Mouse (Mus musculus): ENCODE measurements around the gene Tm7sf2.
A peak's percentile ranks its signal among the peaks of the same experiment; 100 is the strongest.

Gene Tm7sf2

DNA sequence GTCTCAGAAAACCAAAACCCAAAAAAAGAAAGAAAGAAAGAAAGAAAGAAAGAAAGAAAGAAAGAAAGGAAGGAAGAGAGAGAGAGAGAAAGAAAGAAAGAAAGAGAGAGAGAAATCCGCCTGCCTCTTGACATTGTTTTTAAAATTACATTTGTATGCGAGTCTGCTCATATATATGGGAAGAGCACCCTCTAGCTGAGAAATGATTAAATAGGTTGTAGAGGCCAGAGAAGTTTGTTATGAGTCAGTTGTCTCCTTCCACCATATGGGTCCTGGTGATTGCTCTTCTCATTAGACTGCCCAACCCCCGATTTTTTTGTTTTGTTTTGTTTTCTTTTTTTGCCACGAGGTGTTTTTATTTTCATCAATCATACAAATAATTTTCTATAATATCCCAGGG lies 24.1 kb downstream of the Tm7sf2 start:
- peak; percentile 63 for DNase-seq (ENCODE audit: low read depth)

DNA sequence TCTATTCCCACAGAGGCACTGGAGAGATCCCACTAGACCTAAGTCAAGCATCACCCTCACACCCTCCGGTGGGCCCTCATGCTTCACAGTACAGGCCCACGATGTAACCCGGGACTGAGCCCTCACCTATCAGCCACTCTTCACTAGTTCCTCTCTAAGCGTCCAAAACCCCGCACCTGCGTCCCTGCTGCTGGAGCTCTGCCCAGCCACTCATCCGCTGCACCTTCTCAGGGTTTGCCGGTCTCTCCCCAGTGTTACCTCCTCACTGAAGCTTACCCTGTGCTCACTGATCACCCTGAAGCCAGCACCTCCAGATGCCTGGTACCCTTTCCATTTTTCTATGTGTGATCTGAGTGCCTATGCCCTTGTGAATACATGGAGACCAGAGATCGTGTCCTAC lies 25.9 kb downstream of the Tm7sf2 start:
- DNase-seq (ENCODE audit: low read depth) = no peak

DNA sequence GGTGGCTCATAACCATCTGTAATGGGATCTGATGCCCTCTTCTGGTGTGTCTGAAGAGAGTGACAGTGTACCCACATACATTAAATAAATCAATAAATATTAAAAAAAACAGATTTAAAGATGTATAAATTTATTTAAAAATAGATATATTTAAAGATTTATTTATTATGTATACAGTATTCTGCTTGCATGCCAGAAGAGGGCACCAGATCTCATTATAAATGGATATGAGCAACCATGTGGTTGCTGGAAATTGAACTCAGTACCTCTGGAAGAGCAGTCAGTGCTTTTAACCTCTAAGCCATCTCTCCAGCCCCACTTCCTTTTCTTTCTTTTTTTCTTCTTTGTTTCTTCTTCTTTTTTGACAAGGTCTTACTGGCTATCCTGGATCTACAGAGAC lies 28.2 kb downstream of the Tm7sf2 start:
- DNase-seq (ENCODE audit: low read depth) = no peak

DNA sequence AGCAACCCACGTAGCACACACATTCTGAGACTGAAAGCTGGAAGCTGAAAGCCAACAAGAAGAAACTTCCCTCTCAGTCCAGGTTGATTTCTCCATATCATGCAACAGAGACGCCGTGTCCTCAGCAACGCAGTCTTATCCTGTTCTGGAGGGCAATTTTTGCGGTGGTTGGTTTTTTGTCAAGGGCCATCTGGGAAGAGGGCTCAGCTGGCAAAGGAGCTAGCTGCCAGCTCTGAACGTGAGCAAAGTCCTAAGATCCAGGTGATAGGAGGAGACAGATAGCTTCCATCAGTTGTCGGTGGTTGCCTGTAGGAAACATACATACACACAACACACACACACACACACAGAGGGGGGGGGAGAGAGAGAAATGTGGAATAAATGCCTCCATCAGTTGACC lies 29.8 kb downstream of the Tm7sf2 start:
- DNase-seq (ENCODE audit: low read depth) = no peak

DNA sequence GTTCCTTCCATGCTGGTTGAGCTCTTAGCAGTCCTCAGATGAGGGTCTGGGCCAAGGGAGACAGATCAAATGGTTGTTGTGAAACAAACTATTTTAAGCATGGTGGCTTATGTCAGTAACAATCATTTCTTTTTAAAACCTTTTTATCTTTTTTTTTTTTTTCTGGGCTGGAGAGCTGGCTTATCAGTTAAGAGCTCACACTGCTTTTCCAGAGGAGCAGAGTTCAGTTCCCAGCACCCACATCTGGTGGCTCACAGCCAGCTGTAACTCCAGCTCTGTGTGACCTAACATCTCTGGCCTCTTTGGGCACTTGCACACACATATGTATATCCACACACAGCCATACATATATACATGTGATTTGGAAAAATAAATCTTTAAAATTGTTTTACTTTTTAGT lies 30.5 kb downstream of the Tm7sf2 start:
- no peak for DNase-seq (ENCODE audit: low read depth)

DNA sequence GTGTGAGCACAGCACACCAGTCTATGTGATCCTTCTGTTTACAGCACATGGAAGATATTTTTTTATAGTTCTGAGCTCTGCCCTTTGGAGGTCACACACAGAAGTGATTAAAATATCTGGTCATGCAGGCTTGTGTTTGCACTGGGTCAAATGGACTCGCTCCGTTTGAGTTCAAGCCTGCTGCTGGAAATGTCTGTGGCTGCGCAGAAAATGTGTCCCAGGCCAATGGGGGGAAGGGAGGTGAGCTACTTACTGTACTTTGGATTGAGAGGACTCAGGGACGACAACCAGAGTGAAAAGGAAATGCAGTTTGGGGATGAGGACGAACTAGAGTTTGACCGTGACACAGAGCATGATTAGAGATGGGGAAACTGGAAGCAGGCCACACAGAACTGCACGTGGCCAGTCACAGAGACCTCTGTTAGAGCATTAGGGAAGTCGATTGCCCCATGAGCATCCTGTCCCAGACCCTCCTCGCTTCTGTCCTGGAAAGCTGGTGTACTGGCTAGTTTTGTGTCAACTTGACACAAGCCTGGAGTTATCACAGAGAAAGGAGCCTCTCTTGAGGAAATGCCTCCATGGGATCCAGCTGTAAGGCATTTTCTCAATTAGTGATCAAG lies 32.1 kb downstream of the Tm7sf2 start:
- DNase-seq (ENCODE audit: low read depth) = no peak

DNA sequence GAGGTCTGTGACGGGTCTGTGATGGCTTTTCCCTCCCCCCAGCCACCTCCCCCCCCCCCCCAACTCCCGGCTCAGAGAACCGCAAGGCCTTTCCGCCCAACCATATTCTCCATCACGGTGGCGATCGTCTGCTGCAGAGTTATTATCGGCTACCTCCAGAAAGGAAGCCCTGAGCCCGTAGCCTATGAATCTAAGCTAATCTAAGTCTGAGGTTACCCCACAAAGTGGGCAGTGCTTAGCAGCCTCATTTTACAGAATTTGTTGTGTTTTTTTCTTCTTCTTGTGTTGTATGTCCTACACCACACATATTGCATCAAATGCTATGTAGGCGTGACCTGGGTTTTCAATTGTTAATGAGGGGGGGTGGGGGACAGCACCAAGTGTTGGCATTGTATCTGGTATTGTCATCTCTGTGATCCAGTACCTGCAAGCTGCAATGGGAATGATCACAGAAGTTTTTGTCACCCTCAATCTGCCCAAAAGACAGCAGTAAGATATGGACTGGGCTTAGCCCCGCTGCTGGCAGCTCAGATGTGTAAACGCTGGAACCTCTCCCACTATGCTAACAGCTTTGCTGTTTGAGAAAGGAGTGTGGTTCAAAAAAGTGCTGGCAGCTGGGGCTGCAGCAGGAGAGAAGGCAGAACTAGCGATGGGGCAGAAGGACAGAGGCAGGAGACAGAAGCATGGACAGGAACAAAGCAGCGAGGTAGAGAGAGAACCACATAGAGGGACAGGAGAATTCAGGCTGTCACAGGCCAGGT lies 37.5 kb downstream of the Tm7sf2 start:
- DNase-seq (ENCODE audit: low read depth) = no peak

DNA sequence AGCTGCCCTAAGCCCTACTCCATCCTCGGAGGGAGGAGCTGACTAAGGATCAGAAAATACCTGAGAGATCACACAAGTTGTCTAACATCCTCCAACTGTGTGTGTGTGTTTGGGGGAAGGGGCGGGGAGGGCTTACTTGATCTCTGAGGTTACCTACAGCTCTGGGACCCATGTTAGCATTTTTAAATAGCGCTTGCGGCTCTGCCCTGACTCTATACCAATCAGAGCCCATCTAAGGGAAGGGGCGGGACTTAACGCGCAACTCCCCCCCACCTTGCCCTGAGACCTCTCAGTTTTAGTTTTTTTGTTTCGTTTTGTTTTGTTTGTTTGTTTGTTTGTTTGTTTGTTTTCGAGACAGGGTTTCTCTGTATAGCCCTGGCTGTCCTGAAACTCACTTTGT lies 38.7 kb downstream of the Tm7sf2 start:
- DNase-seq (ENCODE audit: low read depth) = no peak

DNA sequence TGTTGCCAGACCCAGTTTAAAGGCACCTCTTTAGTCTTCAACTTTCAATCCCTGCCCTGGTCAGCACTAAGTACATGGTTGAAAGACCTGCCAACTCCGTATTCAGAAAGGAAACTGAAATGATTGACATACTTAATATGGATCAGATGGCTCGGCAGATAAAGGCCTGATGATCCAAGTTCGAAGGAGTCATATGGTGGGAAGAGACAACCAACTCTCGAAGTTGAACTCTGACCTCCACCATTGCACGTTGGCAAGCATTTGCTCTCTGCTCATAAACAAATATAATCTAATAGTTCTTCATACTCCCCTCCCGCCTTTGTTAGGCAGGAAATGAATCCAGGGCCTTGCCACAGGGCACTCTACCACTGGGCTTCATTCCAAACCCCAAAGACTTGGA lies 39.2 kb downstream of the Tm7sf2 start:
- DNase-seq (ENCODE audit: low read depth) = no peak

DNA sequence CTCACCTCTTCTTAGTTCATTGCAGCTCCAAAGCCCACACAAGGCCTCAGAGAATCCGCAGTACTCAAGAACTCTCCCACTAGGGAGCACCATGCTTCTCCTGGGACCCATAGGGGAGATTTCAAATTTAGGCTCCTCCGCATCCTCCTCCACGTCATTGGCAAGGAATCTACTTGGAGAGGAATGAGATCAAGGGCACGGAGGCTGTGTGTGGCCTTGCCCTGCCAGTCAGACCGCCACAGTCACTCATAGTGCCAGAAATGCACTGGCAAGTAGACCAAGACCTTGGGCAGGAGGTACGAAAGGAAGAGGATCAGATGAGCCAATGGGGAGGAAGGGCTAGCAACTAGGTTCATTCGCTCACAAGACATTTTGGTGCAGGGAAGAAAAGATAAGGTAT lies 44.2 kb downstream of the Tm7sf2 start:
- no peak for DNase-seq (ENCODE audit: low read depth)

DNA sequence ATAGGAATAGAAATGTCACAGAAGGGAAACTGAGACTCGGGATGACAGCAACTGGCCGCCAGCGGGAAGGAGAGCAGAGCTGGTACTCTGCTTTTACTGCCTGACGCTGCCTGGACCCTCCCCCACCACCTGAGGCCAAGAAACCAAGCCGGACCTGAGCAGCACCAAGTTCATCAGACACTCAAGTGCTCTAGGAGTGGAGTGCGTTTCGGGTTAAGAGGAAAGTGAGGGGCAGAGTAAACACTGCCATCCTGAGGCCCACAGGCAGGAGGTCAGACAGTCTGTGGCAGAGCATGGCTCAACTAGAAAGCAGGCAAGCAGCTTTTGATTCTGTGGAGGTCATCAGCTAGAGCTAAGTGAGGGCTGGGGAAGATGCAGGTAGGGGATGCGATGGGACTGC lies 45.1 kb downstream of the Tm7sf2 start:
- no peak for DNase-seq (ENCODE audit: low read depth)

DNA sequence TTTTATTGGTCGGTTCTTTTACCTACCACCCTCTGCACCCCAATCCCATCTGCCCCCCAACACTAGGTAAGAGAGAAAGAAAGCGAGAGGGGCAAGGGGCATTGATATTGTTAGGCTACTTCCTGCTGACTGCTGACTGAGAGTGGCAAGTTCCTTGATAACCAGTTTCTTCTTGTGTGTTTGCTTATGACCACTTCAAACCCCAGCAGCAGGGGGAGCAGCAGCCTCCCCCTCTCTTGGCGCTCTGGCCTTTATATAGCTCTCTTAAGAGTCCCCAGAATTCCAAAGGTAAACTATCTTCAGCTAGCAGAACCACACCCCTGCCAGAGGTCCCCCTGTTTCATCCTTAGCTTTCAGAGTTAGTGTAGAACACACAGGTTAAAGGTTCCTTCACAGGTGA lies 47.9 kb downstream of the Tm7sf2 start:
- no peak for DNase-seq (ENCODE audit: low read depth)

DNA sequence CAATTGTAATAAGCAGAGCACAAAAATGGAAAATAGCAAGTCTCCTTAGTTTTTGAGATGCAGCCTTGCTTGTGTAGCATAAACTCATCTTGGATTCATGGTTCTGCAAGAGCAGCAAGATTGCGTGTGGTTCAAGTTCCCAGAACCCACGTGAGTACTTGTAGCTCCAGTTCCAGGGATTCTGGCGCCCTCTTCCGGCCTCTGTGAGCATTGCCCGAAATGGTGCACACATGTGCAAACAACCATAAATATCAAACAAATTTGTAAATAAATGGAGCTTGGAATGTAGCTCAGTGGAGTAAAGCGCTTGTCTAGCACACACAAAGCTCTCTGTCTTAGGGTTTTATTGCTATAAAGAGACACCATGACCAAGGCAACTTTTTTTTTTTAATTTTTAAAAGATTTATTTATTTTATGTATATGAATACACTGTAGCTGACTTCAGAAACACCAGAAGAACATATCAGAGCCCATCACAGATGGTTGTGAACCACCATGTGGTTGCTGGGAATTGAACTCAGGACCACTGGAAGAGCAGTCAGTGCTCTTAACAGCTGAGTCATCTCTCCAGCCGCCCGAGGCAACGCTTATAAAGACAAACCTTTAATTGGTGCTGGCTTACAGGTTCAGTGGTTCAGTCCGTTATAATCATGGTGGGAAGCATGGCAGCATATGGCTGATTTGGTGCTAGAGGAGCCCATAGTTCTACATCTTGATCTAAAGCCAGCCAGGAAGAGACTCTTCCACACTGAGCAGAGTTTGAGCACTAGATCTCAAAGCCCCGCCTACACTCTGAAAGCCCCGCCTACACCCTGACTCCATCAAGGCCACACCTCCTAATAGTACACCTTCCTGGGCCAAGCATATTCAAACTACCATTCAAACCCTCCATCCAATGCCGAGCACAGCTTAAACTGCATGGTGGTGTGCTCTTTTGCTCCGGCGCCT lies 49.8 kb downstream of the Tm7sf2 start:
- DNase-seq (ENCODE audit: low read depth) = peak; percentile 96

DNA sequence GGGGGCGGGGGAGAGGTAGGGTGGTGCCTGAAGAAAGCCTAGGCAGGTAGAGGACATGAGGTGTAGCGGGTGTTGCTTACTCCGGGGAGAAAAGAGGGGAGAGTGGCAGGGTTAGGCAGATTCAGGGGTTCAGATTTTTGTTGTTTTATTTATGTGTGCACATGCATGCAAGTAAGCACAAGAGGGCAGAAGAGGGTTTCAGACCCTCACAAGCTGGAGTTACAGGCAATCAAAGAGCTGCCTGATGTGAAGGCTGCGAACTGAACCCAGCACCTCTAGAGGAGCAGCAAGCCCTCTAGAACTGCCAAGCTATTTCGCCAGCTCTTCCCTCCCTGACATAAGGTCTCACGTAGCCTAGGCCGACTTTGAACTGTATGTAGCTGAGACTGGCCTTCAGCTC lies 51.6 kb downstream of the Tm7sf2 start:
- DNase-seq (ENCODE audit: low read depth) = peak; percentile 31

DNA sequence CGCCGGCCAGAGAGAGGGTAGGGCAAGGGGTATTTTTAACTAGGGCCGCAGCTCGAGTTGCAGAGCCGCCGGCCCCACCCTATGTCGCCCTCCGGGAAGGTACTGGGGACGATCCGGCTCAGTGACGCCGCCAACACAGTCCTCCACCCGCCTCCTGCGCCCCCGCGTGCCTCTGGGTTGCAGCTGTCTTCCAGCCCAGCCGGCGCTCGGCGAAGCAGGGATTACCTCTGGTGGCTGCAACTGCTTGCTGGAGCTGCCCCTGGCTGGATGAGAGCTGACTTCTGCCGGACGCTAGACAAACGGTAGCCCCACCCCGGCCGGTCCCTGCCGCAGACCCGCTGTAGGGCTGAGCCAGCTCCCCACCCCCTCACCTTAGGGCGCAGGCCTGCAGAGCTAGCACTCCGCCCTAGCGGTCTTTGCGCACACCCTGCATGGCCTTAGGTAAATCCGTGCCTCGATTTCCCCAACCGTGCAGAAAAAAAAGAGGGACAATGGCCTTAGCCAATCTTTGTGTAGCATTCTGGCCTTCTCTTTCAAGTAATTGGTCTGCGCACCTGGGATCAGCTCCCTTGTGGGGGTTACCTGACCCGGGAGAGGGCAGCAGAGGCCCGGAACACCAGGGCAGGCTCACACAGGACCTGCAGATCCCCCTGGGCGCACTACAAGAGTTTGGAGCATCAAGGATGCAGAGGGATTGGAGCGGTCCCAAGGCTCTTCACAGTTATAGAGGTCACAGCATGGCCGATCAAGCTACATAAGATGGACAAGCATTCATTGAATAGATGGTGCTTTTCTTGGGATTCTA lies 52.5 kb downstream of the Tm7sf2 start, which contains the start of gene Capn1:
Gene Capn1, minus strand, starts transcription at position 387 of the 805 bp plus-strand sequence.
- peak; percentile 82 for DNase-seq (ENCODE audit: low read depth)

DNA sequence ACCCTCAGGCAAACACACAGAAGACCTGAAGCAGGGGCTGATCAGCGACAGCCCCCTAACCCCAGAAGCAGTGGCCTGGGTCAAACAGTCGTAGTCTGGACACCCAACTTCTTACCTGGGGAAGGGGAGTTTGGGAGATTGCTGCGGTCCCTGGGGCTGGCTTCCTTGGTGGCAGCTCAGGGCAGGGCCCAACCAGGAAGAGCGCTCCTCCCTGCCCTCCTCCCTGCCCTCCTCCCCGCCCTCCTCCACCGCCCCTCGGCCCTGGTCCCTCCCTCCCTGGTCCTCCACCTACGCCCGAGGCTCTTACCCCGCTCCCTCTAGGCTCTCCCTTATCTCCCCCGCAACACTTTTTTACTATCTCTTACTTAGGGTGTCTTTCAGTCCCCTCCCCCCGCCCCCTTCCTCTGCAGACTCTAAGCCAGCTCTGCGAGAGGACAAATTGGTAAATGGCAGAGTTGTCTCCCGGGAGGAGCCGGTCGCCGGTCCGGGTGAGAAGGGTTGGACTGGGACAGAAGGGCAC lies 53.1 kb downstream of the Tm7sf2 start:
- DNase-seq (ENCODE audit: low read depth) = no peak

DNA sequence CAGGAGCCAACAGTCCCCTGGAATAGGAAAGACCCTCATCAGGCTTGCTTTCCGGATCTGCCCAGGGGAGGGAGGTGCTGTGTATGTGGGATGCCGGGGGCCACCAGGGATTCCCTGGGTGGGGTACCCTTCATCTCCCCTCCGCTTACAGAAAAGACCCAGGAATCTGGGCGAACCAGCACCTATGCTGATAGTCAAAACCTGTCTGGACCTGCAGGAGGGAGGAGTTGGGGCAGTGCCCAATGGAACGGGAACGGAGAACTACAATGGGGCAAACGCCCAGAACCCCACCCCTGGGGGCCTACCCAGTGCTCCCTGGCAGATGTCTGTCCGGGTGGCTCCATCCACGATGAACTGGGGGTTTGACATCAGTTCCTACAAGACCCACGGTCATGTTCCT lies 54.5 kb downstream of the Tm7sf2 start:
- DNase-seq (ENCODE audit: low read depth) = no peak
